8 mouse cellular contexts compared by ENCODE assay signal in genomic region chr9:87729316-87730270, GRCm38 (mm10). TPM values are rescaled to one million over a fixed set of nuclear protein-coding genes. Genes with fewer than 3 reads are reported as not detected.
DNase-seq lines count a peak whose midpoint lies in the region; ATAC-seq and TF ChIP-seq lines count a peak whose summit lies in the region.

No protein-coding gene starts in this region.

- no peak for TF ChIP-seq EP300 in lung, postnatal 0 days (IDR thresholded peaks at IDR 0.05)

- 1% methylated on average over 60 of the region's 75 CpGs for WGBS in lung, postnatal 0 days
- under 1% methylated on average over 75 of the region's 75 CpGs for WGBS in embryonic facial prominence, embryonic 13.5 days
- WGBS in heart, embryonic 15.5 days: 1% methylated on average over 75 of the region's 75 CpGs
- 1% methylated on average over 75 of the region's 75 CpGs for WGBS in limb, embryonic 15.5 days
- WGBS in olfactory bulb, adult 2 months: 2% methylated on average over 75 of the region's 75 CpGs

- peak; percentile 33 for ATAC-seq in lung, postnatal 0 days
- ATAC-seq in embryonic facial prominence, embryonic 13.5 days (ENCODE audit: insufficient number of reproducible peaks, insufficient read depth, low FRiP score, low TSS enrichment, low read depth): 0 out of 2 replicates have a peak, but pooled peaks have one; percentile 39
- no peak; the same call in 1 of the 2 replicates for ATAC-seq in heart, embryonic 15.5 days (replicated peaks; ENCODE audit: insufficient number of reproducible peaks, insufficient read depth, low FRiP score, low read depth)
- 0 out of 2 replicates have a peak, but pooled peaks have one; percentile 8 for ATAC-seq in limb, embryonic 15.5 days (ENCODE audit: insufficient number of reproducible peaks, low FRiP score, low TSS enrichment, low read depth)

- H3K36me3 ChIP-seq in lung, postnatal 0 days (ENCODE audit: insufficient read depth, low read length): no peaks in the 10 kb centered on the region
- H3K36me3 ChIP-seq in embryonic facial prominence, embryonic 13.5 days: no peaks in the 10 kb centered on the region
- H3K36me3 ChIP-seq in heart, embryonic 15.5 days: no peaks in the 10 kb centered on the region
- H3K36me3 ChIP-seq in limb, embryonic 15.5 days: no peaks in the 10 kb centered on the region

- no peak overlapping the region for H3K9ac ChIP-seq in lung, postnatal 0 days (replicated peaks; ENCODE audit: low read depth)
- peak overlapping the region; percentile 81 for H3K9ac ChIP-seq in embryonic facial prominence, embryonic 13.5 days
- peak overlapping the region; percentile 77 for H3K9ac ChIP-seq in heart, embryonic 15.5 days
- peak overlapping the region; percentile 90 for H3K9ac ChIP-seq in limb, embryonic 15.5 days

- peak overlapping the region; percentile 37 for H3K4me3 ChIP-seq in lung, postnatal 0 days (ENCODE audit: low read depth, low read length)
- peak overlapping the region; percentile 56 for H3K4me3 ChIP-seq in embryonic facial prominence, embryonic 13.5 days
- H3K4me3 ChIP-seq in heart, embryonic 15.5 days: peak overlapping the region; percentile 71
- peak overlapping the region; percentile 67 for H3K4me3 ChIP-seq in limb, embryonic 15.5 days
- peak overlapping the region; percentile 33; the same call in 1 of the 2 replicates for H3K4me3 ChIP-seq in olfactory bulb, adult 2 months (ENCODE audit: insufficient read depth, low read depth, low read length)

- TF ChIP-seq POLR2A in olfactory bulb, adult 2 months (IDR thresholded peaks at IDR 0.05; ENCODE audit: insufficient read depth, low read depth, low read length): no peak

- DNase-seq in lung, postnatal 0 days (ENCODE audit: low spot score): no peak
- DNase-seq in lung, postnatal 36 days: no peak
- DNase-seq in spleen, postnatal 10 days (ENCODE audit: low spot score in 2 of 2): no peak
- DNase-seq in cerebellum, adult 9-10 months: no peak

- H3K4me2 ChIP-seq in lung, postnatal 0 days (replicated peaks; ENCODE audit: low read depth, low read length): peak overlapping the region; percentile 69
- H3K4me2 ChIP-seq in embryonic facial prominence, embryonic 13.5 days: peak overlapping the region; percentile 78
- peak overlapping the region; percentile 74 for H3K4me2 ChIP-seq in heart, embryonic 15.5 days
- peak overlapping the region; percentile 80 for H3K4me2 ChIP-seq in limb, embryonic 15.5 days

- peaks cover 10% of the 10 kb centered on the region; the same call in 1 of the 2 replicates for H3K4me1 ChIP-seq in lung, postnatal 0 days (ENCODE audit: insufficient read depth, low read depth, low read length)
- H3K4me1 ChIP-seq in embryonic facial prominence, embryonic 13.5 days: peaks cover 25% of the 10 kb centered on the region
- peaks cover 21% of the 10 kb centered on the region for H3K4me1 ChIP-seq in heart, embryonic 15.5 days (replicated peaks)
- peaks cover 24% of the 10 kb centered on the region for H3K4me1 ChIP-seq in limb, embryonic 15.5 days
- H3K4me1 ChIP-seq in olfactory bulb, adult 2 months (ENCODE audit: control insufficient read depth, insufficient read depth, low read length): peaks cover 12% of the 10 kb centered on the region

- H3K27me3 ChIP-seq in lung, postnatal 0 days (replicated peaks; ENCODE audit: insufficient read depth, low read length): peaks cover 68% of the 10 kb centered on the region
- peaks cover 78% of the 10 kb centered on the region for H3K27me3 ChIP-seq in embryonic facial prominence, embryonic 13.5 days
- H3K27me3 ChIP-seq in heart, embryonic 15.5 days: peaks cover 57% of the 10 kb centered on the region
- peaks cover 39% of the 10 kb centered on the region for H3K27me3 ChIP-seq in limb, embryonic 15.5 days

- H3K9me3 ChIP-seq in lung, postnatal 0 days (ENCODE audit: low read length): no peaks in the 10 kb centered on the region
- no peaks in the 10 kb centered on the region for H3K9me3 ChIP-seq in embryonic facial prominence, embryonic 13.5 days
- H3K9me3 ChIP-seq in heart, embryonic 15.5 days (replicated peaks): no peaks in the 10 kb centered on the region
- no peaks in the 10 kb centered on the region for H3K9me3 ChIP-seq in limb, embryonic 15.5 days

- no peak overlapping the region for H3K27ac ChIP-seq in lung, postnatal 0 days (ENCODE audit: low read length)
- peak overlapping the region; percentile 83 for H3K27ac ChIP-seq in embryonic facial prominence, embryonic 13.5 days
- peak overlapping the region; percentile 83 for H3K27ac ChIP-seq in heart, embryonic 15.5 days
- peak overlapping the region; percentile 91 for H3K27ac ChIP-seq in limb, embryonic 15.5 days
- no peak overlapping the region for H3K27ac ChIP-seq in olfactory bulb, adult 2 months (ENCODE audit: insufficient read depth, low read depth, low read length)

- TF ChIP-seq CTCF in lung, postnatal 0 days (IDR thresholded peaks at IDR 0.05): no peak
- TF ChIP-seq CTCF in olfactory bulb, adult 2 months (IDR thresholded peaks at IDR 0.05; ENCODE audit: insufficient read depth, low read depth, low read length): no peak

RNA-seq across cellular contexts. Expression of gene Tbx18, which starts 1.5 kb away (rescaled TPM):
- 0.17 and 0.26 TPM in 2 replicates for polyA plus RNA-seq in lung, postnatal 0 days (2015; fragmentation: Nextera tagmentation; extraction: Ambion mirVana)
- polyA plus RNA-seq in embryonic facial prominence, embryonic 13.5 days (2015; fragmentation: Nextera tagmentation; extraction: Ambion mirVana): 8.4 and 10.9 TPM in 2 replicates
- polyA plus RNA-seq in heart, embryonic 15.5 days (2015; fragmentation: Nextera tagmentation; extraction: Ambion mirVana): 8.6 and 9.1 TPM in 2 replicates
- polyA plus RNA-seq in limb, embryonic 15.5 days (2015; fragmentation: Nextera tagmentation; extraction: Ambion mirVana): 9.6 and 11.6 TPM in 2 replicates
- polyA plus RNA-seq in olfactory bulb, adult 2 months (2012; ENCODE audit: insufficient read depth, insufficient read length, low replicate concordance, missing spikeins): not detected in 2 replicates

Comparison
In these comparisons a context has a peak if more than half of its experiments do, and no peak if none do; other contexts are left out.
1. H3K27ac ChIP-seq: peak in embryonic facial prominence, embryonic 13.5 days (single experiment), heart, embryonic 15.5 days (single experiment) and limb, embryonic 15.5 days (single experiment); none in lung, postnatal 0 days (single experiment) and olfactory bulb, adult 2 months (single experiment).
2. Peak in every context shown above with its lines, with median percentiles within 50 percentile points of each other: H3K4me2 ChIP-seq and H3K4me3 ChIP-seq.